Mouse (Mus musculus) urinary bladder, postnatal 36 days (tissue): ENCODE results near the gene Rln1.

Experiments used
- DNase-seq, 2 experiments: peaks; one replicate each; pipeline ENCODE4 v3.0.0; 2022; ENCODE audit warnings: low spot score in 2 of 2, mixed read lengths in 1 of 2

Gene Rln1

DNA sequence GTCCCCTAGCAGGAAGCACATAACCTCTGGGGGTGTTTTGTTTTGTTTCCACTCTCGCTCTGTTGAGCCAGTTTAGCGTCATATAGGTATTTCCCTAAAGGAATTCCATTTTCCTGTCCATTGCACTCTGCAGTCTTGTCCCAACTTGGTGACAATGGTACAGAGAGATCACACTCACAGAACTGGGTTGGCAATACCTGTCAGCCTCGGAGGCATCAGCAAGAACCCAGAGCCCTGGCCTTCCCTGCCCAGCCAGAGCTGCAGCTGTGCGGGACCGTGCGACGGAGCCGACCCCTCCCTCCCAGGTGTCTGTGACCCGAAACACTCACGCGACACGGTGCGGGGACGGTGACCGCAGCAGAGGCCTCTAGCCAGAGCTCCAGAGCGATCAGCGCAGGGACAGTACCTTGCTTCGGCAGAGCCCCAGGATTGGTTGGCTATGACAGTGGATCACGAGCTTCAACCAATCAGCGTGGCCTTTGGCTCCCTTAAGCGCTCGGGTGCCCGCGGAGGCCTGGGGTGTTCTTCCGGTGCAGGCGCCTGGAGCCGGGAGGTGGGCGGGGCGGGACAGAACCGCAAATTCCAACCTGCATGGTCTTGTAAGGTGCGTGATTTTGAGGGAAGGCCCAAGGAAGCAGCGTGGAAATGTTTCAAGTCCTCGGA is 27.1 kb upstream of the Rln1 start:
- peak; percentile 79 to 89 for DNase-seq

DNA sequence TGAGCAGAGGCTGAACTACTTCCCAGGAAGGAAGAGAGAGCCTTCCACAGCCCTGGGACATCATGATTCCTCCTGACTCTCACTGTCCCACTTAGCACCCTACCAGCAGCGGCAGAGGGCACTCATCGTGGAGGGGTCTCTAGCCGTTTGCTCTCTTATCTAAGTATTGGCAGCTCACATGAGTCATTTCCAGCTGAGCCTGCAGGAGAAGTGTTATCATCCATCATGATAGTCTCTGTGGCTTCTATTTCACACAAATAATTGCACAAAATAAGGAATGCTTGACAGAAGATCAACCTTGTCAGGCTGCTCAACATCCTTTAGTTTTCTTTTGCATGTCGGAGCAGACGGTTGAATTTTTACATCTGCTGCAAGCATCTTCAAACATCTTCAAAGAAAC is 25.8 kb upstream of the Rln1 start:
- no peak for DNase-seq

DNA sequence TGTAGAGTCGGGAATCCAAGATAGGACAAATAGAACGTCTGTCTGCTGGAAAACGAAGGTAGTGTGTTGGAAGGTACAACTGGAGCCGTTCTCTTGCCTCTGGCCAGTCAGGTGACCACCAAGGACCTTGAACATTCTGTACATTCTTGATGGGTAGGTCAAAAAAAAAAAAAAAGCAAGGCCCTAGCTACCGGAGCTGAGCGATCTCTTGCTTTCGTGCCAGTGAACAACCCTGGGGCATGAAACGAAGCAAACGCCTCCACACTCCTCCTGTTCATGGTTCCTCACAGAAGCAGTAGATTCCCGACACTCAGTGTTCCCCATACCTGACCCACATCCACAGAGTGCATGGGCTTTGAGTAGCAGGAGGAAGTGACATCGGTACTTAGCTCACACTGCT is 21.8 kb upstream of the Rln1 start:
- no peak for DNase-seq

DNA sequence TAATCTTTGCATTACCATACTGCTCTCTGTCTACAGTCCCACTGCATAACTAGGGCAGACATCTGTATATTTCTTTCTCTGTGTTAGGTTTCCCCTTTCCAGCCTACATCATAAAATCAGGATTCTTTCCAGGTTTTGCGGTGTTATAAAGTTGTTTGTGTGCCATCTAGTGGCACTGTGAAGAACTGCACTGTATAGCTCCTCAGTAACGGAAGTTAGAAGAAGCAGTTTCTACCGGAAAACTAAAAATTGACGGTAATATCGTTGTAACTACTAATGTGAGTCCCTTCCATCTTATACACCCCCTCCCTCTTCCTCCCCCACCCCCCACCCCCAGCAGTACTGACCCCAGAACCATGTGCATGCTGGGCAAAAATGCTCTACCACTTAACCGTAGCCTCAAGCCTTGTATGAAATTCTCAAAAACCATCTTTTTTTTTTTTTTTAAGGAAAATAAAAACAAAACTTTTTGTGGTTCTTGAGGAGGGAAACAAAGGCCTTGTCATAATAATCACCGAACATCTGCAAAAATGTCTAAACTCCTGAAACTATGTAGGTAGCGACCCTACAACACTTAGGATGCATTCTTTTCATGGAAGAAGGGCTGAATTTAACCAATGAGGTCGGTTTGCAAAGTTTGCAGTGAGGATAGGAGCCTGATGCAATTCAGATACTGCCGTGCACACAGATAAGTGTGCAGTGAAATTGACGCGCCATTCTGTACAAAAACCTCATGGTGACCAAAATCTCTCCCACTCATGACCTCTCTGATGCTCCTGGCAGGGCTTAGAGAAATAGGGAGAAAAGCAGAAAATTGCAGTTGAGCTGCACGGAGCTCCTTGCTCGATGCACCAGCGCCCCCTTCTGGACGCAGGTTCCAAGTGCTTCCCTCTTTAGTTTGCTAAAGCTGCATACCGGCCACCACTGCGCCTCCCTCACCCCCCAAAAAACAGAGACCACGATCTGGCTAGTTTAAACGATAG is 20.7 kb upstream of the Rln1 start:
- DNase-seq, result peak; percentile 71 to 82

DNA sequence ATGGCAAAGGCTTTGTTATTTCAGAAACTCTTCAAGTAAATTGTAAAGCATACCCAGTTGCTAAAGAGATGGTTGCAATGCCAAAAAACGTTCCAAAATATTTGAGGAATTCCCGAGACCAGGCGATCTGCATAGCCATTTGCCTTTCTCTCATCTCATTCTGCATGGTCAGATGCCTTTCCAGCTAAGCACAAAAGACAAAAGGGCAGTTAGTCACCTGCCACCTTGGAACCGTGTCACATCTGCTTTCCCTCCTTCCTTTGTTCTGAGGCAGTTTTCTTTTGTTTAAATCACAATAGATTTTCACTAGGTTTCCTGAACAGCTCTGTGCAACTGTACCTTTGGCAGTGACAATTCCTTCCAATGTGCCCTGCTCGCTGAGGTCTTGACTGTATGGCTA is 16.5 kb upstream of the Rln1 start:
- no peak for DNase-seq

DNA sequence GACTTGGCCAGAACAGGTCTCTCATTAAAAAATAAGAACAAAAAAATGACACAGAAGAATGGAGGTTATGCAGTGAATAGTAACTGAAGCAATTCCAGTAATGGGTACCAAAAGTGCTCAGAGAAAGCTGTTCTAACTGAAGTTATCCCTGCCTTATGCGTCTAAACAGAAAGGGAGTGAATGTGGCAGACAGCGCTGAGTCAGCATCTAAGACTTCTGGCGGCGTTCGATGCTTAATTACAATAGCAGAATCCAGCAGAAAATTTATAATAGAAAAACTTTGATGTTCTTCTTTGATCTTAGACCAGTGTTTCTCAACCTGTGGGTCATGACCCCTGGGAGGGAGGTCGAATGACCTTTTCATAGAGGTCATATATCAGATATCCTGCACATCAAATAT is 11.2 kb upstream of the Rln1 start:
- no peak for DNase-seq

DNA sequence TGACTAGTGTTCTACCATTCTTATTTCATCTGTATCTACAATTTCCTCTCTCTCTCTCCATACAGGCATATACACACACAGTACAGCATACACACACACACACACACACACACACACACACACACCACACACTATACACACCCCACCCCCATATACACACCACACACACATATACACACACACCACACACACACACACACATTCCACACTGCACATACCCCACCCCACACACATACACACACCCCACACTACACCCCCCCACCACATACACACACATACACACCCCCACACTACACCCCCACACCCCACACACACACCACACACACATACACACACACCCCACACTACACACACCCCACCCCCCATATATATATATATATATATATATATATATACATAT is 10.4 kb upstream of the Rln1 start:
- no peak for DNase-seq

DNA sequence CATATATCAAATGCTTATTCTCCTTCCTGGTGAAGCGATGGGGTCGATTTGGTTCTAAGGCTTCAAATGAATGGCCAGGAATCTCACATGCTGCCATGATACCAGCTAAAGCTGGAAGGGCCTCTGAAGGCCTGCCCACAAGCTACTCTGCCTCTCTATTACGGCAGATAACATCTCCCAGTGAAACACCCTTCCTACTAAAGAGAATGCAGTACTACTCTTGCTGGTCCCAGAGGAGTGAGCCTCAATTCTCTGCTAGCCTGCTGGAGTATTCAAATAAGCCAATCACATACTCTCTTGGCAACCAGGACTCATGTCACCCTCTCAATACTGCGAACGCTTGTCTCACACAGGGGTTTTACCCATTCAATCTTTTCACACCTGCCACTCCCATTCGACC is 7.8 kb upstream of the Rln1 start:
- DNase-seq, result no peak

DNA sequence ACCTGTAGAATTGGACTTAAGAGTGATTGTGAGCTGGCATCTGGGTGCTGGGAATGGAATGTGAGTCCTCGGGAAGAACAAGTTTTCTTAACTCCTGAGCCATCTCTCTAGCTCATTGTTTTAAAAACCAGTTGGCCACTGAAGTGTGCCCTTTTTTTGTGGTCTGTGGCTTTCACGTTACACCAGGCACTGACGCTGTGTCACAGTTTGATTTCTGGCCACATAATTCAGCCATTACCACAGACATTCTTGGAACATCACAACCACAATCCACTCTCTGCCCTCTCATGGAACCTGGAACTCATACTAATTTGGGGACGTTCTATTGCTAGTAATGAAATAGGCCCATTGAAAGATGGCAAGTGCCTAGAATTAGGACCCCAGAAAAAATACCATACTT is 6.6 kb upstream of the Rln1 start:
- no peak for DNase-seq

DNA sequence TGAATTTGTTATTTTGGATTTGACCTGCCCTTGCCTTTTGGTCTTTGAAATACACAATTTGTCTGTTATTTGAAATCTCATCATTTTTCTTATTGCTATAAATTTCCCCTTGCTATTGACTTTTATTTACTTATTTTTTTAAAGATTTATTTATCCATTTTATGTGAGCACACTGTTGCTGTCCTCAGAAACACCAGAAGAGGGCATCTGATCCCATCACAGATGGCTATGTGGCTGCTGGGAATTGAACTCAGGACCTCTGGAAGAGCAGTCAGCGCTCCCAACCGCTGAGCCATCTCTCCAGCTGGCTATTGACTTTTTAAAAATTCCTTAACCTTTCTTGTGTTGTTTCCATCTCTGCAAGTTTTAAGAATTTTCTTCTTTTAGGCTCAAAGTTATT is 2.2 kb upstream of the Rln1 start:
- DNase-seq, result no peak

DNA sequence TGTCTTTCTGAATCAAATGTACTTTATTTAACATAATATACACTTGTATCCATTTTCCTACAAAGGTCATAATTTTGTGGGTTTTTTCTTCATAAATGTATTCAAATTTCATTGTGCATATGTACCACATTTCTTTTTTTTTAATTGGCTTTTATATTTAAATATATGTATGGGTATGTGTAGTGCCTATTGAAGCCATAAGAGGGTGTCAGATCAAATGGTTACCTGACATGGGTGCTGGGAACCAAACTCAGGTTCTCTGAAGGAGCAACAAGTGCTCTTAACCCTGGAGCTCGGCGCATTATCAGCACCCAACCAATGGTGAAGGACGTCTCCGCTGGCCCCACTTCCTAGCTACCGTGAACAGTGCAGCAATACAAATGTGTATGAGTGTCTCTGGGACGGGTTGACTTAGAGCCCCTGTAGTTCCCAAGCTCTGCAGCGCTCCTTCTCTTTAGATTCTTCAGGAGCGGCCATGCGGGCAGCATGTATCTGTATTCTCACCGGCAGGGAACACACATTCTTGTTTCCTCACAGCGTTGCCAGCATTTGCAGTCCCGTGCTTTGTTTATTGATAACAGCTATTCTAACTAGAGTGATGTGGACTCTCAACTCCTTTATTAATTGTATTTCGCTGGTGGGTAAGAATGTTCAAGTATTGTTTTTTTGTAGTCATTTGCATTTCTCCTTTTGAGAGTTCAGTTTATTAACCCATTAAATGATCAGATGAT is 7.5 kb downstream of the Rln1 start:
- DNase-seq, result no peak

DNA sequence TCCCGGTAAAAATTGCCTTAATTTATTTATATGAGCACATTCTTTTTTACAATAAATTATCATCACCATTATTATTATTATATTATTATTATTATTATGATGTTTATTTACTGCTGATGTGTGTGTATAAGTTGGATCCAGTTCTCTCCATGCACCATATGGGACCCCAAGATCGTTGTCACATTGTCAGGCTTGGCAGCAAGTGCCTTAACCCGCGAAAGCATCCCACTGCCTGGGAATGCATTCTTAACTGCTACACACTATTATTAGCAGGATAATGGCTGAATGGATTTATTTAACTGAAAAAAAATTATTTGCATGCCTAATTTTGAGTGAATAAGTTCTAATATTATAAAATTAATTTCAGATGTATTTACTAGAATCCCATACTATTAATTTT is 8.1 kb downstream of the Rln1 start:
- DNase-seq, result no peak

DNA sequence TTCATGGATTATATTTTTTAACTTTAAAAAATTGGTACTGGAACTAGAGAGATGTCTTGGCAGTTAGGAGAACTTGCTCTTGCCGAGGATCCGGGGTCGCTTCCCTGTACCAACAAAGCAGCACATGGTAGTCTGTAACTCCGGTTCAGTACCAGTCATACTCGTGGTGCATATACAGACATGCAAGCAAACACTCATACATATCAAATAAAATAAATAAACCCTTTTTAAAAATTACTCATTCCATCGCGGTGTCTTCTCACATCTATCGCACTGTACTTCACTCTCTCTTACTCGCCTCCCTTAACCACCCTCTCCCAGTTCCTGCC is 8.7 kb downstream of the Rln1 start:
- no peak for DNase-seq

DNA sequence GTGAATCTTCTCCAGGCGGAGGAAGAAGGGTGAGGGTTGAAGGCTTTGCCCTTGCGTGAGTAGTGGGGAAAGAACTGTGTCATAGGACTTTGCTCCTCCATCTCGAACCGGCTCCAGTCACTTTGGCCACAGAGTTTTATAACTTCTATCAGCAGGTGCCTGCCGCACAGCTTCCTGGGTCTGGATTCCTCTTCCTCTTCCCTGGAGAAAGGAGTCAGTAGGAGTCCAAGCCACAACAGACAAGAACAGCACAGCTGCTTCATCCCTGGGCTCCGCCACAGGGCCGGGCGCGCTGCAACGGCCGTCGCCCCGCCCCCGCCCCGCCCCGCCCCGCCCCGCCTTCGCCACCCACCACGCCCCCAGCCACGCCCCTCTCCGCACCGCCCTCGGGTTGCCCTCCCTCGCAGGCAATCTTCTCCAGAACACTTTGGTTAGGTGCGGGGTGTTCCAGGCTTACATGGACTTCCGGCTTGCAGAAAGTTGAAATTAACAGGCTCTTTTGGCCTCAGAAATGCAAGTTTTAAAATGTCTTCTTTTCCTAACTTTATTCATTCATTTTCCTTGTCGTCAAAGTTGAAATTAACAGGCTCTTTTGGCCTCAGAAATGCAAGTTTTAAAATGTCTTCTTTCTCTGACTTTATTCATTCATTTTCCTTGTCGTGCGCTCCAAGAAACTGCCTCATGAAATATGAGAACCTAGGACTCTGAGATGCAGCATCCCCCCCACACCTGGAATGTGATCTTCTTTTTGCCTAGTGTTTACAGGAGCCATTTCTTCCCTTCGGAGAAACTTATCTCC is 9.2 kb downstream of the Rln1 start, which contains the start of gene Insl6:
TSS of gene Insl6 (minus strand) at position 304 of the 799 bp plus-strand sequence.
- peak; percentile 53 to 70 for DNase-seq

DNA sequence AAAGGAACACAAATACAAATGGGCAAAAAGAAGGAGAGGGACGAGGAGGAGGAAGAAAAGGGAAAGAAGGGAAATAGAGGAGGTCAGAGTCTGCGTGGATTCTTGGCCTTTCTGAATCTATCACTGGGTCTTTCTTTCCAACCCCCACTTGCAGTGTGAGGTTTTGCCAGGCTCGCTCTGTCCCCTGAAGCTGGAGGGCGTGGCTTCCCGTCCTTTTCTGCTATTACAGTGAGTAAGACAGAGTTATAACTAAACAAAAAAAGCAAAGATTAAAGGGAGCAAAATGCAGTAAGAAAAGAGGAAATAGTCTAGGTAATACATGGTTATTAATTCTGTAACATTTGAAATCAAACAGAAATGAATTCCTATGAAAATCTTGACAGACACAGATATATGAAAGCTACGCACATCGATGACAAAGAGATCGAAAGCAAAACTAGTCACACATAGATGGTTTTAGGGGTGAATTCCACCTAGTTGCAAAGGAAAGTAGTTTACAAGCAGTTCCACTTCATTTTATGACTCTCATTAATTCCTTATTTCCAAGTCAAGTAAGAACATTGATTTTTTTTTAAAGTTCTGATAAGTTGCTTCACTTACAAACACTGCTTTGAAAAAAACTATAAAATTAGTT is 10.9 kb downstream of the Rln1 start:
- no peak for DNase-seq

DNA sequence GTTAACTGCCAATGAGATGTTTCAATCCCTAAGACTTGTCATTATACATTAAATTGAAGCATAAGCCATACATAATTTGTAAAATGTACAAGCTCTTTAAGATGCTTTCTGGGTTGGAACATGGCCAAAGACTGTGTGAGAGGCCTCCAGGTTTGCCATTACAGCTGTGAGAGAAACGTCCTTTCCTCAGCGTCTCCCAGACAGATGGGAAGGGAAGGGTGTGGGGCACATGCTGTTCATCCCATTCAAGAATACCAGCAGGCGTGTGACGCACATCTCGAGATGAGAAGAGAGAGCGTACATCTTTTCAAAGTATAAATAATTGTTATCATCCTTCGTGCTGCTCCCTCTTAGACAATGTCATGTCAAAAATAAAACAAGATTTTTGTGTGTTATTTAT is 21.8 kb downstream of the Rln1 start:
- DNase-seq, result no peak

DNA sequence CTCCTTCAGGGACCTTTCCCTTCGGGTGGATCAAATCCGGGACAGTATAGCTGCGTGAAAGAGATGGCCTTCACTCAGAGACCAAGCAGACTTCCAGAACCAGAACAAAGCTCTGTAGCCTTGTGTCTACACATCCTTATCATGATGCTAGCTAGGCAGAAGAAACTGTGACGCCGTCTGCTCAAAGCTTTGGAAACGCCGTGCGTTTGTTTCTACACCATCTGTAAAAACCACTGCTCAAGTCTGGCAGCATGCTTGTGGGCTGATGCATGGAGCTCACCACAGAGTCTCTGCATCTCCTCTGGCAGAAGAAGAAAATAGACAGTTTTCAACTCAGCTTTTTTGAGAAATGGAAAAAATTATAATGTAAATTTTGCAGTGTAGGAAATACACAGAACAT is 22.7 kb downstream of the Rln1 start:
- no peak for DNase-seq

DNA sequence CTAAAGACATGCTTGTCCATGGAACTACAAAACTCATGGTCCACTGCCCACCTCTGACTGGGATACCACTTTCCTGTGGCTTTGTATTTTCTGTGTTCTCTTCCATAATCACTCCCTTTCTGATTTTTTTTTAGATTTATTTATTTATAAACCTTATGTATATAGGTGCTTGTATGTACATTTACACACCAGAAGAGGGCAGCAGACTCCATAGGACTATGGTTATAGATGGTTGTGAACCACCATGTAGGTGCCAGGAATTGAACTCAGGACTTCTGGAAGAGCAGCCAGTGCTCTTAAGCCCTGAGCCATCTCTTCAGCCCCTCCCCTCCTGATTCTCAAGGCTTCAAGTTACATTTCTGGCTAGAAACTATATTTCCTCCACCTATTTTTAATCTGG is 25.6 kb downstream of the Rln1 start:
- DNase-seq, result no peak

DNA sequence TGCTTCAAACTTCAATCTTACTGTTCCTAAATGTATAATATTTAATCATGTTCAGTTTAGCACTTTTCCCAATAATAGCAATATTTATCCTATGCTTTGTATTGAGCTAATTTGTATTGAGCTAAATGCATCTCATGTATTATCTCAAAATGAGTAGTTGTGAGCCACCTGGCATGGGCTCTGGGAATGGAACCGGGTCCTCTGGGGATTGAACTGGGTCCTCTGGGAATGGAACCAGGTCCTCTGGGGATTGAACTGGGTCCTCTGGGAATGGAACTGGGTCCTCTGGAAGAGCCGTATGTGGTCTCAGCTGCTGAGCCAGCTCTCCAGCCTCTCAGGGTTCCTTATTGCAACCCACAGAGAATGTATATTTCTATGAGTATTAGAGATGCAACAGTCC is 32.4 kb downstream of the Rln1 start:
- no peak for DNase-seq

DNA sequence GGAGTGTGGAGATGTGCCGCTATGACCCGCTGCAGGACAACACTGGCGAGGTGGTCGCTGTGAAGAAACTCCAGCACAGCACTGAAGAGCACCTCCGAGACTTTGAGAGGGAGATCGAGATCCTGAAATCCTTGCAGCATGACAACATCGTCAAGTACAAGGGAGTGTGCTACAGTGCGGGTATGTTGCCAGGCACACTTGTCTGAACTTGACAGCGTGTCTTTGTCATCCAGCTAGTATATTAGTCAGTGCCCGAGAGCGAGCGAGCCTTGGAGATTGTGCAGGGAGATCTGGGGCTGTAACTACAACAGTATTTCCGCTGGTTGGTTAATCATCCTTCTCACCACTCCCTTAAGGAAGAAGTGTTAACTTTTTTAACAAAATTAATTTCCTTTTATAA is 33.6 kb downstream of the Rln1 start:
- peak; percentile 33 to 66 for DNase-seq

DNA sequence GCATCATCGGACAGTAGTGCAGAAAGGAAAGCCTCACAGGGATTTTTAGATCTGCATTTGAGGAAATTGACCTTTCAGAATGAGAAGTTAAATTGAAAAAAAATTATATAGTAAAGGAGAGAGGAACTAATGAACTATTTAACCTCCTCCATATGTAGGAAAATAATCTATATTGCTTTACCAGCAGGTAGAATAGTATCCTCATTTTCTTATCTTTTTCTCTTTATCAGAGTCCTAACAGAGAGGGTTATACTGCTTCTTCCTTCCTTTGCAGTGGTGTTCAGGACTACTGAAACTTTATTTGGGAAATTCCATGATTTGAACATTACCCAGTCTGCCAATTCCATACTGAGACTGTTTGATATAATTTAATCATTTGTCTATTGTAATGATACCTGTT is 37.1 kb downstream of the Rln1 start:
- no peak for DNase-seq
